Mouse (Mus musculus) ES-Bruce4 (cell line): ENCODE data around the gene S100pbp. TPM values are rescaled to one million over a fixed set of nuclear protein-coding genes. Genes with fewer than 3 reads are reported as not detected.

Experiments
- H3K27ac ChIP-seq: 2 replicates; pipeline ENCODE4 v1.5.1; 2012; ENCODE audit warnings: low read length, inconsistent platforms; ENCODE audit not compliant: insufficient read depth
- H3K27me3 ChIP-seq: 2 replicates; pipeline ENCODE4 v1.6.1; 2012; ENCODE audit warnings: mild to moderate bottlenecking, low read length, inconsistent platforms; ENCODE audit not compliant: control insufficient read depth, poor library complexity, insufficient read depth, severe bottlenecking
- H3K36me3 ChIP-seq: 2 replicates; pipeline ENCODE4 v1.6.1; 2012; ENCODE audit warnings: inconsistent platforms, mild to moderate bottlenecking, low read length, moderate library complexity; ENCODE audit not compliant: control insufficient read depth, poor library complexity, insufficient read depth, severe bottlenecking
- H3K4me1 ChIP-seq: one replicate; pipeline ENCODE4 v1.8.1; 2011; ENCODE audit warnings: low read length; ENCODE audit not compliant: control insufficient read depth, insufficient read depth
- H3K4me3 ChIP-seq: 2 replicates; pipeline ENCODE4 v1.5.1; 2011; ENCODE audit warnings: low read depth, mild to moderate bottlenecking, low read length
- H3K9ac ChIP-seq: 2 replicates; pipeline ENCODE4 v1.6.1; 2012; ENCODE audit warnings: low read depth, mild to moderate bottlenecking, inconsistent platforms; ENCODE audit not compliant: poor library complexity, severe bottlenecking
- H3K9me3 ChIP-seq: replicated peaks from 2 replicates; pipeline ENCODE4 v1.6.1; 2012; ENCODE audit warnings: mild to moderate bottlenecking, low read length, inconsistent platforms; ENCODE audit not compliant: control insufficient read depth, poor library complexity, insufficient read depth, severe bottlenecking
- CTCF ChIP-seq: IDR thresholded peaks from one replicate; pipeline ENCODE4 v1.8.1; 2011; ENCODE audit warnings: low read depth, low read length
- EP300 ChIP-seq: IDR thresholded peaks from 2 replicates; pipeline ENCODE4 v1.6.1; 2011; ENCODE audit warnings: low read depth, low read length; ENCODE audit not compliant: insufficient read depth
- POLR2A ChIP-seq: IDR thresholded peaks from one replicate; pipeline ENCODE4 v1.8.1; 2011; ENCODE audit warnings: low read length; ENCODE audit not compliant: insufficient read depth
- polyA plus RNA-seq: library from polyadenylated mRNA; stranded (reverse); fragments of >200 nt; gene quantifications from 2 replicates; pipeline ENCODE4 v1.2.4, GENCODE M21; 2011; ENCODE audit warnings: low read depth; ENCODE audit not compliant: missing spikeins, insufficient read depth, insufficient read length

S100pbp gene
- polyA plus RNA-seq, 1 experiment: 83.5 TPM

DNA sequence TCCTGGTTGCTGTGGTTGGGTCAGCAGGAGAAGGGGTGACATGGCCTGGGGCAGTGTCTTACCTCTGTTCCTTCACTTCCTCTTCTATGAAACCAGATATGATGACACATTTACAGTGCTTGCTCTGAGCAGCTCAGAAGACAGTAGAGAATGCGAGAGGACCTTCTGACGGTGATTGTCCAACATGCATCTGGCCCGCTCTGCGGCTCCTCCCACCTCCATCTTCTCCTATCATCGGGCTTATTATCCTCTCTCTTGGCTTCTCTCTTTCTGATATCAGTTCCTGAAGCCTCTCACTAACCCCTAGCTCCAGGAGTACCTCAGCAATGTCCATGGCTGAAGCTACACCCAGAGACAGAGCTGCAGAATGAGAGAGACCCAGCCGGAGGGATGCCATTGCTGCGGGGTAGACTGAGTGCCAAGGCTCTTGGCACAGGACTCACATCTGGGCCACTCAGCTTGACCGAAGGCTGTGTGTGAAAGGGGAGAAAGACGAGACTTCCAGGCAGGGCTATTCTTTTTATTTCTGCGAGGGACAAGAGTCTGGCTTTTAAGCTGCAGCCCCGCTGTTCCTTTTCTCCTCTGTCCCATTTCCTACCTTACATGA is 47.0 kb downstream of the S100pbp start:
- Histone ChIP-seq H3K9ac (no peak overlapping the region), H3K36me3 (no peaks in the 10 kb centered on the region), H3K4me1 (no peaks in the 10 kb centered on the region), H3K4me3 (no peak overlapping the region), H3K27me3 (peaks cover 3% of the 10 kb centered on the region; the same call in 1 of the 2 replicates), H3K27ac (no peak overlapping the region), H3K9me3 (no peaks in the 10 kb centered on the region)
- no peak for TF ChIP-seq POLR2A

DNA sequence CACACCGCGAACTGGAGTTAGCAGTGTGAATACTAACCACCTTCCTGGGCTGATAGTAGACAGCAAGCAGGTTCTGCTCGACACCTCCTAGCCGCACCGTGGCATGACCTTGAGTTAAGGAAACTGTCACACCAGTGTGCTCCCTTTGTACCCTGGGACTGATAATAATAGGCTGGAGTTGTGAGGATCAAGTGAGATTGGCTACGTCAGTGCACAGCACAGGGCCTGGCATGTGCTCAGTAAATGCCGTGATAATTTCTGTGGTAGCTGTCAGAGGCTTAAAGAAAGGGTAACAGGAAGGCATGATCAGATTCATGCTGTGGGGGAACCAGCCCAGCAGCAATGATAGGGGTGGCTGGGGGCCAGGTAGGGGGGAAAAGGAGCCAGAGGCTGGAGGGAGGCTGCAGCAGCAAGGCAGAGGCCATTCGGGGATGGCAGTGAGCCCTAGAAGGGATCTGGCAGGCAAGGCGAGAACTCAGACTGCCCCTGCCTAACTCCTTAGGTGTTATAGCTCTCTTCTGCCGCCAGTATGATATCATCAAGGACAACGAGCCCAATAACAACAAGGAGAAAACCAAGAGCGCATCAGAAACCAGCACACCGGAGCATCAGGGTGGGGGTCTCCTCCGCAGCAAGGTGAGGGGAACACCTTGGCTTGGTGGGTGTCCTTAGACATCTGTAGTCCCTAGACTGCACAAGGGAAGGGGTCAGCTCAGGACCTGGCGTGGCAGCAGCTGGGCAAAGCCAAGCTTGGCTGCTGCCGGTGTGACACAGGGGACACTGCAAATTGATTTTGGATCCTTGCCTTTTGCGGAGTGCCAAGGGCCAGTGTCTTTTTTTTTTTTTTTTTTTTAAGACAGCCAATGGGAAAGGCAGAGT is 47.7 kb downstream of the S100pbp start:
- no peak overlapping the region for H3K4me3 ChIP-seq
- TF ChIP-seq EP300: no peak
- no peak for TF ChIP-seq CTCF
- TF ChIP-seq POLR2A: no peak
- peaks cover 3% of the 10 kb centered on the region; the same call in 1 of the 2 replicates for H3K27me3 ChIP-seq
- H3K36me3 ChIP-seq: no peaks in the 10 kb centered on the region
- H3K4me1 ChIP-seq: no peaks in the 10 kb centered on the region
- no peak overlapping the region for H3K27ac ChIP-seq
- H3K9ac ChIP-seq: no peak overlapping the region
- no peaks in the 10 kb centered on the region for H3K9me3 ChIP-seq

DNA sequence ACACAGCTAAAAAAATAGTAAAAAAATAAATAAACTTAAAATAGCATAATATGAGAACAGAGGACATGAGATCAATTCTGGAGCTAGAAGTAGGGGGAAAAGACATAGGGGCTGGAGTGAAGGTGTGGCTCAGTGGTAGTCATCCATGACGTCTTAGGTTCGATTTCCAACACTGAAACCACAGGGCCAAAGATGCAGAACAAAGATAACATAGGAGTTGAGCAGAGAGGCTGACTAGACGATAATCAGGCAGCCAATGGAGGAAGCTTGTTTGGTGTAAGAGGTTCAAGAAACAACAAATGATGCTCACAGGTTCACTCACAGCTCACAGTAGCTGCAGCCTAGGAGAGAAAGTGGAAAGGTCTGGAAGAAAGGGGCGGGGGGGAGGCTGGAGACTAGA is 48.7 kb downstream of the S100pbp start:
- no peak for TF ChIP-seq CTCF
- TF ChIP-seq POLR2A: no peak
- no peak for TF ChIP-seq EP300
- no peaks in the 10 kb centered on the region for H3K9me3 ChIP-seq

DNA sequence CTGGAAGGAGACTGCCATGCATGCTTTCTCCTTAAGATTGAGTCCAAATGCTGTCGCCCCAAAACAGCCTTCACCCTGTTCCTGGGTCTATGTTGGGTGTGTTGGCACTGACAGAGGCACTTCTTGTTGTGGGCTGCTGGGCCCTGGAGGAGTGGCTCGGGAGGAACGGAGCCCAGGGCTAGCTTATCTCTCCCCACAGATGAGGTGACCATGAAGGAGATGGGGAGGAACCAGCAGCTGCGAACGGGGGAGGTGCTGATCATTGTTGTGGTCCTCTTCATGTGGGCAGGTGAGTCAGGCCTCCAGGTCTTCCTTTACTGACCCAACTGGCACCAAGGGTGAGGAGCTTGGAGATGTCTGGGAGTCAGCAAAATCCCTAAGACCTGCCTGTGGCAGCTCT is 49.9 kb downstream of the S100pbp start:
- no peaks in the 10 kb centered on the region for H3K9me3 ChIP-seq
- H3K27me3 ChIP-seq: peaks cover 3% of the 10 kb centered on the region; the same call in 1 of the 2 replicates
- H3K4me3 ChIP-seq: no peak overlapping the region
- no peaks in the 10 kb centered on the region for H3K36me3 ChIP-seq
- H3K4me1 ChIP-seq: no peaks in the 10 kb centered on the region
- no peak overlapping the region for H3K9ac ChIP-seq
- no peak overlapping the region for H3K27ac ChIP-seq
- TF ChIP-seq POLR2A (no peak), CTCF (no peak), EP300 (no peak)

More for the DNA sequence above, 48.7 kb downstream of the S100pbp start:
- Histone ChIP-seq H3K36me3 (no peaks in the 10 kb centered on the region), H3K27me3 (peaks cover 3% of the 10 kb centered on the region; the same call in 1 of the 2 replicates), H3K4me1 (no peaks in the 10 kb centered on the region), H3K4me3 (no peak overlapping the region), H3K27ac (no peak overlapping the region), H3K9ac (no peak overlapping the region)

DNA sequence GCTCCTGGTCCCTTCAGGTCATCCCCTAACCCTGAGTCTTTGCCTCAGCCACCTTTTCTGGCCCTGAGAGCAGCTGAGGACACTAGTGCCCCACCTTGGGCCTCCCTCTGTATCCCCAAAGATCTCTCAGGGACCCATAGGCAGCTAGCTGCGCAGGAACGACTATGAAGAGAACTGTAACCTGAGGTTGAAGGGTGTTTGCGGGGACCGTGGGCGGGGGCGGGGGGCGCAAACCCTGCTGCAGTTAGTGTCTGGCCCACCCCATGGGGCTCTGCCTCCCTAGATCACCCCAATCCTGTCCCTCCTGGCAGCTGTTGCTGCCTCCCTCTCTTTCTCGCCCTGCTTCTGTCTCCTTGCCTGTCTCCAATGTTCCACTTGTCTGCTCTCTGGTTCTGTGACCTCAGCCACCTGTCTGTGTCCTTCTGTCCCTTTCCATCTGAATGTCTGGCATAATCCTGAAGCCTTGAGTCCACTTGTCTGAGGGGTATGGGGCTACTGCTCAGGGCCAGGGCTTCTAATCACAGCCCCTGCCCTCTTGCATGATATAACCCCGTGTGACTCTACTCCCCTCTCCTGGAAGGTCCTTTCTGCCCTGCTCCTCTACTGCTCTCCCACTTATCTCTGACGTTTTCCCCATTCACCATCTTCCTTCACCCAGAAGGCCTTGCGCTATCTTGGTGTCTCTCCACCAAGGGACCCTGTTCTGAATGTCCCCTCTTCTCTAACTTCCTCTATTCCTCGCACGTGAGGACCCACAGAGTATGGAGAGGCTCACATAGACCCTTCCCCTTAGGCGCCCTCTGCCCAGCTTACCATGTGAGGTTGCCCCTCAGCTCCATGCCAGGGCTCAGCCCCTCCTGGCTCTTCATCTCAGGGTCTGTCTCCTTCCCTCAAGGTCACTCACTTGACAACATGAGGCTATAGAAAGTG is 51.9 kb downstream of the S100pbp start:
- peaks cover 3% of the 10 kb centered on the region; the same call in 1 of the 2 replicates for H3K27me3 ChIP-seq
- peak overlapping the region; percentile 49 for H3K9ac ChIP-seq
- no peak overlapping the region for H3K27ac ChIP-seq

More for the DNA sequence above, 51.9 kb downstream of the S100pbp start:
- no peaks in the 10 kb centered on the region for H3K36me3 ChIP-seq
- H3K9me3 ChIP-seq: no peaks in the 10 kb centered on the region
- TF ChIP-seq POLR2A: no peak
- TF ChIP-seq EP300: no peak
- no peak for TF ChIP-seq CTCF
- H3K4me1 ChIP-seq: no peaks in the 10 kb centered on the region
- H3K4me3 ChIP-seq: peak overlapping the region; percentile 62
